Mouse (Mus musculus): Measurements from ENCODE around the gene Ube2f.

The Ube2f gene

GRCm38 (mm10) chr1:91249564-91250414 is at the start of gene Ube2f:
TSS of gene Ube2f (plus strand) at chr1:91250304.
- DNase-seq (ENCODE audit: low read depth): peak; percentile 99

- no peak for DNase-seq (ENCODE audit: low read depth)
These were observed 49.0 kb upstream of the Ube2f start for GRCm38 (mm10) chr1:91201122-91201521.

- DNase-seq (ENCODE audit: low read depth): no peak
These were observed 45.8 kb upstream of the Ube2f start for GRCm38 (mm10) chr1:91204221-91204765.

- DNase-seq (ENCODE audit: low read depth): no peak
These were observed 44.5 kb upstream of the Ube2f start for GRCm38 (mm10) chr1:91205651-91206050.

GRCm38 (mm10) chr1:91206336-91206735 is 43.8 kb upstream of the Ube2f start:
- DNase-seq (ENCODE audit: low read depth): no peak

- no peak for DNase-seq (ENCODE audit: low read depth)
These were observed 43.2 kb upstream of the Ube2f start for GRCm38 (mm10) chr1:91206873-91207272.

- DNase-seq (ENCODE audit: low read depth): no peak
These were observed 42.6 kb upstream of the Ube2f start for GRCm38 (mm10) chr1:91207334-91208074.

- DNase-seq (ENCODE audit: low read depth): no peak
These were observed 40.8 kb upstream of the Ube2f start for GRCm38 (mm10) chr1:91209343-91209742.

- DNase-seq (ENCODE audit: low read depth): peak; percentile 67
These were observed 40.3 kb upstream of the Ube2f start for GRCm38 (mm10) chr1:91209785-91210184.

- no peak for DNase-seq (ENCODE audit: low read depth)
These were observed 39.0 kb upstream of the Ube2f start for GRCm38 (mm10) chr1:91211099-91211498.

GRCm38 (mm10) chr1:91211591-91212008 is 38.5 kb upstream of the Ube2f start:
- DNase-seq (ENCODE audit: low read depth): no peak

- DNase-seq (ENCODE audit: low read depth): no peak
These were observed 34.8 kb upstream of the Ube2f start for GRCm38 (mm10) chr1:91215264-91215663.

GRCm38 (mm10) chr1:91215981-91216380 is 34.1 kb upstream of the Ube2f start:
- peak; percentile 78 for DNase-seq (ENCODE audit: low read depth)

GRCm38 (mm10) chr1:91216504-91217267 is 33.4 kb upstream of the Ube2f start:
- no peak for DNase-seq (ENCODE audit: low read depth)

- DNase-seq (ENCODE audit: low read depth): no peak
These were observed 30.3 kb upstream of the Ube2f start for GRCm38 (mm10) chr1:91219641-91220321.

- no peak for DNase-seq (ENCODE audit: low read depth)
These were observed 29.8 kb upstream of the Ube2f start for GRCm38 (mm10) chr1:91220322-91220672.

- DNase-seq (ENCODE audit: low read depth): no peak
These were observed 23.5 kb upstream of the Ube2f start for GRCm38 (mm10) chr1:91226562-91226961.

GRCm38 (mm10) chr1:91227381-91228054 is 22.6 kb upstream of the Ube2f start:
- DNase-seq (ENCODE audit: low read depth): no peak

GRCm38 (mm10) chr1:91231142-91231541 is 19.0 kb upstream of the Ube2f start:
- DNase-seq (ENCODE audit: low read depth): no peak

GRCm38 (mm10) chr1:91231896-91232295 is 18.2 kb upstream of the Ube2f start:
- DNase-seq (ENCODE audit: low read depth): no peak

GRCm38 (mm10) chr1:91235395-91235794 is 14.7 kb upstream of the Ube2f start:
- DNase-seq (ENCODE audit: low read depth): no peak
